Mouse (Mus musculus): ENCODE results near the gene Ide. TPM values are rescaled to one million over a fixed set of nuclear protein-coding genes. Genes with fewer than 3 reads are reported as not detected.

The Ide gene
- total RNA-seq, 2 experiments from 2014 or later: 55.4 to 58.1 TPM

DNA sequence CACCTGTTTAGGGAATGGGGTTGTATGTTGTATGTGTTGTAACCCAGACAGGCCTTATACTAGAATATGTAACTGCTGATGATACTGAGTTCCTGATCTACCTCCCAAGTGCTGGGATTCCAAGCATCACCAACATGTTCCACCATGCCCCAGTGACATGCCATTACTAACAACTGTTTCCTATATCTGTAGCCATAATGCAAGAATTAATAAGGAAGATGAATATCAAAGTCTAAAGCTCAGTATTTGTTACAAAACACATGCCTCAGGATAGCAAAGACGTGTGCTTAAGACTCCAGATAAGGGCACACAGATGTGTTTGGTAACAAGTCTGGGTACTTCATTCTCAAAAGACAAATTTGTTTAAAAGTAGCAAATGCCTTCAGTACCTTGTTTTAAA is 2.3 kb downstream of the Ide start:
- DNase-seq (ENCODE audit: low spot score in 2 of 2): no peak

DNA sequence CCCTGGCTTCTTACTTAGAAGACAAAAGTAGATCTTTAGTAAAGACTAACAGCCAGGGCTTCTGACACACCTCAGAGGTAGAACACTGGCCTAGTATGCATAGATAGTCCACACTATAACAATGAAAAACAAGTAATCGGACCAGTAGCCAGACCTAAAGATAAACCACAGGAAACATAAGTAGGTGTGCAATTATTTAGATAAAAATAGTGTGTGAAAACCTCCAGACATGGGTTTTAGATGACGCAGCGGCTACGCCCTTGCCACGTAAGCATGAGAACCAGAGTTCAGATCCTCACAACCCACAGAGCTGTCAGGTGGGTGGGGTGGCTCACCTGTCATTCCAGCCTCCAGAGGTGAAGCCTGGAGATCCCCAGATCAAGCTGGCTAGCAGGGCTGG is 4.3 kb downstream of the Ide start:
- DNase-seq (ENCODE audit: low spot score in 2 of 2): no peak

DNA sequence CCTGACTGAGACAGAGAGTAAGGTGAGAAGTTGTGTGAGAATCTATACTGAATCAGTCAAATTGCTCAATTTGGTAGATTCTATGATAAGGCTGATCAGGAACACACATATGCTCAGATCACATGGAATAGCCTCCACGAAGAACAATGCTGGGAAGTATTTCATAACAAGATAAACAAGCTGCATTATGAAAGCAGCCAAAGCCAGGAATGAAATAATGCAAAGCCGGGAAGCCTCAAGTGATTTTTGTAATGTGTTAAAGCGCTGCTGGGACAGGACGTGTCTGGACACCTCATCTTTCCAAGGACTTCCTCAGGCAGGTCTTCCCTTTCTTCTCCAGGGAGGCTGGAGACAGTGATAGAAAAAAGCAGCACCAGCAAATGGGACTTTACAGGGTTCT is 4.9 kb downstream of the Ide start:
- DNase-seq (ENCODE audit: low spot score in 2 of 2): no peak

DNA sequence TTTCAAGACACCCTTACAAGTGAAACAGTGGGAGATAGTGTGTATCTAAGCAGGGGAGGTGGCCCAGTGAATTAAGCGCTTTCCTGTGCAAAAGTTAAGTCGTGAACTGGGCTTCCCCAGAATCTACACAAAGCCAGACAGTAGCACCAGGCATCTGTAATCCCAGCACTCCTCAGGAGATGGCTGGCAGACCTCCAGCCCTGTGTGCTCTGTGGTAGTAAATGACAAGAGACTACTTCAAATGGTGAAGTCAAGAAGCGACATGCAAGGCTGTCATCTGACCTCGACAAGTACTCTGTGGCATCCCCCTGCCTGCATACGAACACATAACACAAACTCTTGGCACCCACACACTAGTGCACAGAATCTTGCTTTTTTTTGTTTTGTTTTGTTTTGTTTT is 10.4 kb downstream of the Ide start:
- no peak for DNase-seq (ENCODE audit: low spot score in 2 of 2)

DNA sequence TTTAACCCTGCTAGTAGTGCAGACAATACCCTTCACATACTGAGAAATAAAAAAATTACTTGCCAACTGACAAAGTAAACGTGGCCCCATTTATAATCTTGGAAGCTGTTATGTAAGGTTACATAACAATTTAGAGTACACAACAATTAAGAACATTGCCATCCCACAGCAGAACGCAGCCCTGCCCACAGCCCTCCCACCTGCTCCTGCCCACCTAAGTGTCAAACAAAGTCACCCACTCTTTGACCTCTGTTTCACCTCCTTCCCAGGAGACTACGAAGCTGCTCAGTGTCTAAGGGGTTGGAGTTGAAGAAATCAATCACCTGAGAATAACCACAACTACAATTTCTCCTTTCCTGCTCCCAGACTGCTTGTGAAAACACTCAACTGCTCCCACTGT is 14.1 kb downstream of the Ide start:
- no peak for DNase-seq (ENCODE audit: low spot score in 2 of 2)

DNA sequence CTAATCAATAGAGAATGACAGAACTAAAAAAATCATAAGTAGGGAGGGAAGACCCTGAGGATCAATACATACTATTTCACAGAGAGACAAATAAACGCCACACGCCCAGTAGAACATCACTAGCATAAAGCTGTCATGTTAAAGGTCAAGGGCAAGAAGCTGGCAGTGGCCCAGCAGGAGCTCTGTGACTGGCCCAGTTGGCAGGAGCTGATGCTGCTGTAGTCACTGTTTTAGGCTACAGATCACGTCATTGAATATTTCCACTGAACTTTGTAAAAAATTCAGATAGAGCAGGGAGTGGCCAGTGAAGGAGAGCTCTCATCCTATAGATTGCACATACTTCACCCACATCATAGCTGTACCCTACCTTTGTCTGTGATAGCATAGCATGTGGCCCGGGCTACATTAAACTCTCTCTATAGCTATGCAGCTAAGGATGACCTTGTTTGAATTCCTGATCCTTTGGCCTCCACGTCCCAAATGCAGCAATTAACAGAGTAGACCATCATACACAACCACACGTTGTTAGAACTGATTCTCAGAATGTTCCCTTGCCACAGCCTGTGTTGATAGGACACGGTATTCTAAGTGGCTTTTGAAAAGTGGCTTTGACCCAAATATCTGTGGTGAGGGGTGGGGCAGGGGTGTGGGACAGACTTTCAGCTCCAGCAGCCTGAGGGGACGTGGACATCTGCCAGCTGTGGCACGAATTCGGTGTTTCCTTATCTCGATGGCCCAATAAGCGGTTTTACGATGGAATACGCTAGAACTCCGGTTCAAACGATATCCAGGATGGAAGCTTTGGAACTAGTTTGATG is 16.6 kb downstream of the Ide start:
- no peak for DNase-seq (ENCODE audit: low spot score in 2 of 2)

DNA sequence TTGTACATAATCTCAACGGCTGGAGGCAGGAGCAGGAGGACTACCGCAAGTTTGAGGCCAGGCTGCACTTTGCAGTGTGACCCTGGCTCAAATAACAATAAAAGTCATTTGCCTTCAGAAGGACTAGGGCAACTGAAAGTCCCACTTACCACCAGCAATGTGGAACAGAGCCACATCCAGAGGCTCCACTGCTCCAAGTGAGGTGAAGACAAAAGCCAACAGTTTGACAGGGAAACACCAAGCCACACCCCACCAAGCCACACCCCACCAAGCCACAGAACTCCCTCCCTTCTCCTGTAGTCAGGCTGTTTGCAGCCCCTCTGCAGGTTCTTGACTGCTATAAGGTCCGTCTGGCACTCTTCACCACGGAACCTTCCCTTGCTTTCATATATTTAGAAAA is 20.3 kb downstream of the Ide start:
- no peak for DNase-seq (ENCODE audit: low spot score in 2 of 2)

DNA sequence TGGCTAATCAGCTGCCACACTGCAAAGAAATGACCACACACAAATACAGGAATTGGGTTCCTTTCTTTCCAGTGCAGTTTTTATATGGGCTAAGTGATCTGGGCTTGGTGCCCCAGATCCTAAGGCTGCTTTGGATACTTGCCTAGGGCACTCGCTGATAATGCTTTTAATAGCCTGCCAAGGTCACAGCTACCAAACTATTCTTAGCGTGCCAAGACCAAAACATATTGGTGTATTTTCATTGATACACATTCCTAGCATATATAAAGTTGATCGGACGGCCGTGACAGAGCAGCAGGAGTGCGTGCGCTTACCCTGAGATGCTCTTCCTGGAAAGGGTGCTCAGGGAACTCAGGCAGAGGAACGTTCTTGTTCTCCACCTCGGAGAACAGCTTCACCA is 22.6 kb downstream of the Ide start:
- no peak for DNase-seq (ENCODE audit: low spot score in 2 of 2)

DNA sequence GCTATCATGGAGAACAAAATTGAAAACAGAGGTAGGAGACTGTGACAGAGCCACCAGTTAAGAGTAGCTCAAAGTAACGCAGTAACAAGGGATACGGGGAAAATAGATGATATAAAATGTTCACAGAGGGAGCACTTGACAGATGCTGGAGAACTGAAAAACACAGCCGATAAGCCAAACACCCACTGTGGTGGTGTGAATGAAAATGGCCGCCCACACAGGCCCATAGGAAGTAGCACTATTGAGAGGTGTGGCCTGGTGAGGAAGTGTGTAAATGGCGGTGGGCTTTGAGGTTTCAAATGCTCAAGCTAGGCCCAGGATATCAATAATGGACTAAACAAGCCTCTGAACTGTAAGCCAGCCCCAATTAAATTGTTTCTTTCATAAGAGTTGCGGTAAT is 26.2 kb downstream of the Ide start:
- peak in 1 of 2 experiments; percentile 37 for DNase-seq (ENCODE audit: low spot score in 2 of 2)

DNA sequence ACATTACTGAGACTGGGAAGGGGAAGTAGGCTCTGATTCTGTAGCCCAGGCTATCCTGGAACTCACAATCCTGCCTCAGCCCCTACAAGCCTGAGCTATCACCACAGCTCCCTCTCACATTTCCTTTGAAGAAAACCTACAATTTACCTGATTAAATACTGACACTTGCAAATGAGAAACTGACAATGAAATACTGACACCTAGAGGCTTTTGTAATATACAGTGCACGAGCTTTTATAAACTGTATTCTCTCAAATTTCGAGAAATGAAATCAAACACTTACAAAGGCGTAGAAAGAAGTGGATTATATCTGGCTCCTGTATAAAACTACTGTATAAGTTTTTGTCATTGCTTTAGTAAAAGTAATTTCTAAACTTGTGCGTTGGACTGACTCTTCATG is 27.5 kb downstream of the Ide start:
- no peak for DNase-seq (ENCODE audit: low spot score in 2 of 2)

DNA sequence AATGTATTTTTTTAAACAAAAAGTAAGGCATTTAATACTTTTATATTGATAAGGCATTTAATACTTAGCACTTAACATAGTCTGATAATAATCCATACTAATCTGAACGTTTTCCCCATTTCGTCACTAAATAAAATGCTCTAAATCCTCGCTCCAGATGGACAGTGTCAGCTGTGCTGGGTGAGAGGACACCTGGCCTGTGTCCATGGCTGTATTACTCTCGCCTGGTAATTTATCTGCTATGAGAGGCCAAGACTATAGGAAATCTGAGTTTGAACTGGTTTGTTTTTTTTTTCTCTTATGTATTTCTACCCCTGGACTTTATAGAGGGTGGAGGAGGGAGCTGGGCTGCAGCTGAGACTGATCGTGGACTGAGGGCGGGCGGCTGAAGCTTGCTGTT is 28.7 kb downstream of the Ide start:
- no peak for DNase-seq (ENCODE audit: low spot score in 2 of 2)

DNA sequence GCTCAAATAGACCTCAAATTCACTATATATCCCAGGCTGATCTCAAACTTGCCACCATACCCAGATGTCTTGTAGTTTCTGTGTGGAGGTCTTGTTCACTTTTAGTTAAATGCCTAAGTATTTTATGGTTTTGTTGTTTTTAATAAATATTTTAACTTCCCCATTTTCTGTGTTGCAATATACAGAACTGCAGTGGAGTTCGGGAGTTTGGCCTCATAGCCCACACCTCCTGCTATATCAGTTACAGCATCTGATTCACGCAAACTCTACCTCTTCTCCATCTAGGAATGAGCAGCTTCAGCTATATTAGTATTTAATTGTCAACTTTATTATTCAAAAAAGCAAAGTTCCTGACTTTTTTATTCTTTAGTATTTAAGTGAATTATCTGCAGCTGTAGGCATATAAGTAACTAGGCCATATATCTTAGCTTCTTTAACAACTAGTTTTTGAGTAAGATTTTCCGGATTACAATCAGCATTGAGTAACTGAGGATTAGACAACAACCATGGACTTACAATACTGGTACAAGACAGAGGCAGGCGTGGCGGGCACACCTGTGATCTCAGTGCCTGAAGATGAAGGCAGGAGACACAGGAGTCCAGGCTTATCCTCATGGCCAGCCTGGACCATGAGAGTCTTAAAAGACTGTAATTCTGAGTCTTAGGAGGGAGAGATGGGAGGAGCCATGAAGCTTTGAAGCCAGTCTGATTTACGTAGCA is 29.7 kb downstream of the Ide start:
- DNase-seq (ENCODE audit: low spot score in 2 of 2): no peak

DNA sequence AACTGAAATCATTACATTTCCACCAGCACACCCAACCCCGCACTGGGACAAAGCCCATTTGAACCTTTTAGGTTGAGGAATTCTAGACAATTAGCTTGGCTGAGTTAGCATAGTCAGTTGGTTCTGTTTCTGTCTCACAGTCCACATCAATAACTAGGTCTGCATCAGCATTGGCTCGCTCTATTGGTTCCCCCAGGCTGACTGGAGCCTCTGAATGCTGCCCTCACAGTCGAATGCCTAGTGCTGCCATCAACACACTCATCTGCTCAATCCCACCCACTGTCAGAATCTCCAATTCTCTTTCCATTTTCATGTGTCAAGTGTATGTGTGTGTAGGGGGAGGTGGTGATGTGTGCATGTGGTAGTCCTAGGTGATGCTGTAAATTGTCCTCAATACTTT is 31.5 kb downstream of the Ide start:
- DNase-seq (ENCODE audit: low spot score in 2 of 2): no peak

DNA sequence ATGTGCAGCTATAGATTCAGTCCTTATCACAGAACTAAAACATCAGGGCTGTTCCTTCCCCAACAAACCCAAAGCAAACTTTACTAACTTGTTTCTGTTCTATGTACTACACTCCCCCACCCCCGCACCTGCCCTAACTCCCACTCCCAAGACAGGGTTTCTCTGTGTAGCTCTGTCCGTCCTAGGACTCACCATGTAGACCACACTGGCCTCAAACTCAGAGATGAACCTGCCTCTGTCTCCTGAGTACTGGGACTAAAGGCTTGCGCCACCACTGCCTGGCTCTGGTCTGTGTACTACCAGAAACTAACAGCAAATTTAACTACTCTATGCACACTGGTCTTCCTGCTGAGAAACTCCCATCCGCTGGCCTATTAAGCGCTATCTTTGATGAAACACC is 32.8 kb downstream of the Ide start:
- no peak for DNase-seq (ENCODE audit: low spot score in 2 of 2)

DNA sequence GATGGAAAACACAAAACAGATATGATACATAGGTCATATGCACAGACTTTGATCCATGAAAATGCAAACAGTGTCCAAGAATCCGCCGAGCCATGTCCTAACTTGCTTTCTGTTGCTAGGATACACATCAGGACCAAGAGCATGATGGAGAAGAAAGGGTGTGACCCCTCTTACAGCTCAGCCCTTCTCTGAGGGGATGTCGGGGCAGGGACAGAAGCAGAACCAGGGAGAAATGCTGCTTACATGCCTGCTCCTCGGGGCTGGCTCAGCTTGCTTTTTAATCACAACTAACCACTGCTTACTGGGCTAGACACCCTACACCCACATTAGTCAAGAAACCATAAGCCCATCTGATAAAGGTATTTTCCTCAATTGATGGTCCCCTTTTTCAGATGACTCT is 33.6 kb downstream of the Ide start:
- no peak for DNase-seq (ENCODE audit: low spot score in 2 of 2)

DNA sequence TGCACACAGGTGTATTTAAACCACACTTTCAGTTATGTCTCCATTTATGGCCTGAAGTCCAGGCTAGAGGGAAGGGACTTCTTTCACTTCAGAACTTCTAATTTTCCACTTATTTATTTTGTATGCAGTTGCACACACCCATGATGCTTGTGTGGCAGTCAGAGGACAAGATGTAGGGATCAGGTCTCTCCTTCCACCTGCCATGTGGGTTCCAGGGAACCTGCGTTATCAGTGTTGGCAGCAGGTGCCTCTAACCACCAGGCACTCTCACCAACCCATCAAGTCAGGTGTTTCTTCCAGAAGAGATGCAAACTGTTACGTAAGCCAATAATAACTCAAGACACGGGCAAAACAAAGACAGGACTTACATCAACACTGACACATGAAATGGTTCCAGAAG is 35.9 kb downstream of the Ide start:
- DNase-seq (ENCODE audit: low spot score in 2 of 2): no peak

DNA sequence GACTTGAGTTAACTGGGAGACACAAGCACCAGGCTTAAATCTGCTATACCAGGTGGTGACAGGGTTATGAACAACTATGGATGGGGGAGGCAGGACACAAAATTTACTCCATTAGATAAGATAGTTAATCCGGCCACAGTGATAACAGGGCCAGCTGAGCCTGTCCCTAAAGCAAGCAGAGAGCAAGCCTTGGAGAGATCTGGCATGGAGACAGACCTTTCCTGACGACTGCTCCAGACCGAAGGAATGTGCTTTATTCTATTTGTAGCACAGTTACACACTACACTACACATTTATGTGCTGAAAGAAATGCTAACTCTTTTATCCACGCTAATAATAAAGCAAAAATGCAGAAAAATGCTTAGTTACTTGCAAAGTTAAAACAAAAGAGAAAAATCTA is 46.0 kb downstream of the Ide start:
- no peak for DNase-seq (ENCODE audit: low spot score in 2 of 2)

DNA sequence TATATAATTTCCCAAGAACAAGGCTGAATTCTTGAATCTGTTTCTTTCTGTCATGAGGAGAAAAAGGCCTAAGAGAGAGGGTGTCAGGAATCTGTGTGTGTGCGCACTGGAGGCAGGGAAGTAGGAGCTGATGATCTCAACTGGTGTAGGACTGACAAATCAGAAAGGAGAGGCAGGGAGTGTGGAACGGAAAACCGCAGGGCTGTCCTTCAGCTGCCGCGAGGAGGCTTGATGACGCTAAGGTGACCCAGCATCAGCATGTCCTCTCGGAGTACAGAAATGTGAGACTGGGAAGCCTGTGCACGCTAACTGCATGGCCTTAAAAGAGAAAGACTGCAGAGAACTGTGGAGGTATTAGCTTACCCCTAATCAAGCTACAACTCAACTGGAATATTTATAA is 46.7 kb downstream of the Ide start:
- no peak for DNase-seq (ENCODE audit: low spot score in 2 of 2)

DNA sequence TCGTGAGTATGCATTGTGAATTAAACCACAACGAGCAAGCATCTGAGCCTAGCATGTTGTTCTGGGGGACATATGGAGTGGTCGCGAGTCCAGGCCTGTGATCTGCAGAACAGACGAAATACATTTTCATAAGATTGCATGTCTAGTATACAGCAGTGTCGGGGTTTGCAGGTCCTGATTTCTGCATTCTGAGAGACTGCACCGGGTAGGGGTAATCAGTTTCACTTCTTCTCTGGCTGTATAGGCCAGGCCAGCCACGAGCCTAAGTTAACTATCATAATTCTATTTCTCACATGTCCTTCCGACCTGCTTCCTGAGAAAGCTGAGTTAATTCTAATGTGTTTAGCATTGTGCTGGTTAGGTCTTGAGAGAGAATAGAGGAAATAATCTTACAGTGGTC is 52.9 kb downstream of the Ide start:
- no peak for DNase-seq (ENCODE audit: low spot score in 2 of 2)

DNA sequence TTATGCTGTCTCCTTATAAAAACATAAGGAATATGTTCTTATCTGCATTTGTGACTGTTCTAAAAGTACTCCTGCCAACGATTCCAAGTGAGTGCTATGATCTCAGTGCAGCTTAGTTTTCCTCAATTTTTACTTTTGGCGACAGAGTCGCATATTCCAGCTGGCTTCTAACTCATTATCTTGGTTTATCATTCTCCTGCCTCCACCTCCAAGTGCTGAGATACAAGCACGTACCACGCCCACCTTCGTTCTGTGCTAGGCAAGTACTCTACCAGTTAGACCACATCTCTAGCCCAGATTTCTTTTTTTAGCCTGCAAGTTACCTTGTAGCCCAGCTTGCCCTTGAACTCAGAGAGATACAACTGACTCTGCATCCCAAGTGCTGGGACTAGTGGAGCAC is 54.5 kb downstream of the Ide start:
- peak; percentile 52 to 66 for DNase-seq (ENCODE audit: low spot score in 2 of 2)

DNA sequence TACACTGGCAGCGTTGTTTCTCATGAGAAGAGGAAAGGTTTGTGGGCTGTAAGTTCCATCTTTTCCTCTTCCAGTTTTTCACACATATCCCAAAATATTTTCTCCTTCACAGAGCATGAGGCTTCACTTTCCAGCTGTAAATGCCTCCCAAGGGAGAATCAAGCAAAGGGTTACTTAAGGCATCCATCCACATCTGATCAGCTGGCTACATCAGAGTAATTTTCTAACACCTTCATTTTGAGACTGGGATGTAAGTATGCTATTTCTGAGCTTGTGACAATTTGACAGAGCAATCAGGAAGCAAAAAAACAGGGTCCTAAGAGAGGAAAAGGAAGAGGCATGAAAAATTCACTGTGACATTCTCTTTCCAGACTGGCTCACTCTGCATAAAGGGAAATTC is 55.9 kb downstream of the Ide start:
- DNase-seq (ENCODE audit: low spot score in 2 of 2): no peak

DNA sequence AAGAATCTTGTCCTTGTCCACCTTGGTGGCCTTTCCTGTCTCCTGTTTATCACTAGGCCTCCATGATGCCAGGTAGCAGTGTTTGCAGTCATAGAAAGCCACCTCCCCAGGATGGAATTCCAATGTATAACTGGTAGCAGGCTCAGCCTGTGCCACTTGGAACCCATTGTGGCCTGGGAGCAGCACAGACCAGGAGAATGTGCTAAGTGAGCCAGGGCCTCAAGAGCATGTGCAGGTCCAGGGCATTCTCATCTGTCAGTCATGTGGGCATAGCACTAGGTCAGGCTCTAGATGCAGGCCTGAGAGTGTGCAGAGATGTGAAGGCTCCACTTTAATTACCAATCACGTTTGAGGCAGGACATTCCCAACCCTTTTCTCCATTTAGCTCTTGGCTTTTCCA is 58.5 kb downstream of the Ide start:
- DNase-seq (ENCODE audit: low spot score in 2 of 2): no peak

DNA sequence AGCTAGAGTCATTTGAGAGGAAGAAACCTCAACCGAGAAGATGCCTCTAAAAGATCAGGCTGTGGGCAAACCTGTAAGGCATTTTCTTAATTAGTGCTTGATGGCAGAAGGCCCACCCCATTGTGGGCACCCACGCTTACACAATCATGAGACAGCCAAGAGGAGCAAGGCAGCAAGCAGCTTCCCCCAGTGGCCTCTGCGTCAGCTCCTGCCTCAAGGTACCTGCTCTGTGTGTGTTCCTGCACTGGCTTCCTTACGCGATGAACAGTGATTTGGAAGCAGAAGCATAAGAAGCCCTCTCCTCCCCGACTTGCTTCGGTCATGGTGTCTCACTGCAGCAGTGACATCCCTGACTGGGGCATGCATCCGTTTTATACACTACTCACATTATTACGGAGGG is 62.1 kb downstream of the Ide start:
- no peak for DNase-seq (ENCODE audit: low spot score in 2 of 2)
